Mouse (Mus musculus) retina, embryonic 14.5 days (tissue): ENCODE results near the gene Apba1.

Source experiments
- DNase-seq: peaks from one replicate; pipeline ENCODE4 v3.0.0-alpha.2; 2015; ENCODE audit warnings: low spot score

Gene Apba1

DNA sequence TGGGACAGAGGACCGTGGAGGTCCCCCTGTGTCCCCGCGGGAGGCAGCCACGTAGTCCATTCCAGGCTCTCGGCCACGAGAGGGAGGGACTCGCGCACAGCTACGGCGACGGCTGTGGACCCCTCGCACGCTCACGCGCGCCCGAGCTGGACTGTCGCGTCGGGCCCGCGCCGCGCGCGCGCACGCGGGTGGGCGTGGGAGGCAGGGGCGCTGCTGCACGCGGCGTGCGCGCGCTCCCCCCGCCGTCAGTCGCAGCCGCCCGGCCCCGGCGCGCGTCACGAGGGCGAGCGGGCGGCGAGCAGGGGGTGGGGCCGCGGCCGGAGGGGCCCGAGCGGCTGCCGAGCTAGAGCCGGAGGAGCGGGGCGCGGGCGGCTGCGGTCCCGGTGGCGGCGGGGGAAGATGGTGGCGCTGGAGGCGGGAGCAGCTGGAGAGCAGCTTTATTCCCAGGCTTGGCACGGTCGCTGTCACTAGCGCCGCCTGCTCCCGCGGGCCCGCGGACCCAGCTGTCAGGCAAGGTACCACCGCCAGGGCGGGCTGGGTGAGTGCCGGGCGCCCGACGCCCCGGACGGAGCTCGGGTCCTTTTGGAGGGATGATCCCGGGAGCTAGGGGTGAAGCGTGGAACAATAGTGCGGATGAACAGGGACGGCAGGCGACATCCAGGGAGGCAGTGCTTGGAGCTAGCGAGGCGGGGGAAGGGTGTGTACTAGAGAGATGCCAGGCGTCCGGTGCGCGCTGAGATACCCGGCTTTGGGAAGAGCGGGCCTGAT is at the start of gene Apba1:
Apba1 (plus strand) TSS at position 334 of the 768 bp plus-strand sequence.
- peak; percentile 79 for DNase-seq

DNA sequence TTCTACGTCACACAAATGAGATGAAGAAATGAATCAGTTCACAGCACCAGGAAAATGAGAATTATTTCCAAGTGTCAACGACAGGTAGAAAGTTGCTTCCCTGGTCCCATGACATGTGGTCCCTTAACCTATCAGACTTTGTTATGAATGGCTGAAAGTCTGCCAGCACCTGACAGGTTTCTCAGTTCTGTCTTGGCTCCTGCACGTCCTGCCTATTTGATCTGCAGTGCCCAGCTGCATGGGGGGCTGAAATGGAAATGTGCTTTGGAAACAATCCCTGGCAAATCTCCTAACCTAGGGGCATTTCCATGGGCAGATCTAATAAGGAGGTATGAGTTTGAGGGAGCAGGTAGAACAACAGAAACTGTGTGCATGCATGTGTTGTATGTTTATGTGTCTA is 12.2 kb upstream of the Apba1 start:
- no peak for DNase-seq

DNA sequence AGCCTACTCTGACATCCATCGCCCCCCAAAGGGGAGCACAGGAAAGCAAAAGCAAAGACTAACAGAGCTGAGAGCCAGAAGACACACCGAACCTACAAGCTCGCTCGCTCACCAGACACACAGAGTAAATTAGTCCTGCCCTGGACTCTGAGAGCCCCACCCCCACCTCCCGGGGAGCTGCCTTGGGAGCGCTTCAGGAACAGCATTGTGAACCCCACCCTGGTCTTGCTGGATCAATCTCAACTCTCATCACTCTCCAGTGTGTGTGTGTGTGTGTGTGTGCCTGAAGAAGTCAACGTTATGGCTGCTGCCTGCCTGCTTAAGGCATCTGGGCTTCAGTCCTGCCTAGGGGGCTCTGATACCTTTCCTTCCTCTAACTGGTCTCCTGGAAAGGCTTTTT is 1.7 kb upstream of the Apba1 start:
- DNase-seq, result peak; percentile 25

DNA sequence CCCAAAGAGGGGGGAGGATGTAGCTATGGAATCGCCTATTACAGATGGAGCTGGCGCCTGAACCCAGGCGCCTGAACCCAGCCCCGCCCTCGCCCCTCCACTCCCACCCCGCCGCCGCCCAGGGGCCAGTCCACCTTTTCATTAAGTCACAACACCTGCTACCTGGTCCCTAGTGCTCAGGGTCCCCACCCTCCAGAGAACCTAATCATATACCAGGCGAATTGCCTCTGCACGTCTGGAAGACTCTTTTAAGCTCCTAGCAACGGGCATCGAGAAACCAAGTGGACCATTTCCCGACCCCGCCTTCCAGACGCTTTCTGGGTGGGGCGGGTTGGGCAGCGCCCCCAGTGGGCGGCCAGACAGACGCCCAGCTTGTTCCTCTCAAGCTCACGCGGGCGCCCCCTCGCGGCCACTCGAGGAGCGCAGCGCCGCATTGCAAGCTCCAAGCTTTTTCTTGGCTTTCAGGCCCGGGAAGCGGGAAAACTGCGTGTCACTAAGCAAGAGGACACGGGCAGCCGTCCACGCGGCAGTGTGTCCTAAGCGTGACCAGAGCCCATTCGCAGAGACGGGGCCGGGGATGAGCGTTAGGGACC is 630 bp upstream of the Apba1 start:
- peak; percentile 97 for DNase-seq

DNA sequence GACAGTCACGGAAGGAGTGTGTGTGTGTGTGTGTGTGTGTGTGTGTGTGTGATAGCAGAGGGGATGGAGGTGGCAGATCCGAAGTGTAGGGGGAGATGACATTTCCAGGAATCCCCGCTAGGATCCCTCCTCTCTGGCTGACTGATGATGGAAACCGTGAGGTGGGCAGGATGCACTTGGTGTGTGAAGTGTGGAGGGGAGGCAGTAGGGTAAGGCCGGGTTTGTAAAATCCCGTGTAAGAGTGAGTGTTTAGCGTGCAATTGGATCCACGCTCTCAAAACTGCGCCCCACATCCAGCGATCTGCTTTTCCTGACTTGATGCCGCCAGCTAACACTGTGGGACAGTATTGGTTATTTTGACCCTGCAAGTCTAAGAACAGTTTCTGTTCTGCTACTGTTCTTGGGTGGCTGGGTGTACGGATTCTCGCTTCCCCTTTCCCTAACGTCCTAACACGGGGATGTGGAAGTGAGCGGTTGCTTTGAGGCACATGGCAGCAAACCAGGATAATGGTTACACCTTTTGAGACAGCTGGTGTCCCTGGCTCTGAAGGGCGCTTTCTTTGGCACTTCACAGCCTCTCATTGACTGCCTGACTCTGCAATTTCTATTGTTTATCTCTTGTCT is 747 bp downstream of the Apba1 start:
- peak; percentile 12 for DNase-seq

- DNase-seq, result no peak
Observed at GRCm38 (mm10) chr19:23763371-23763770, 4.7 kb downstream of the Apba1 start.

DNA sequence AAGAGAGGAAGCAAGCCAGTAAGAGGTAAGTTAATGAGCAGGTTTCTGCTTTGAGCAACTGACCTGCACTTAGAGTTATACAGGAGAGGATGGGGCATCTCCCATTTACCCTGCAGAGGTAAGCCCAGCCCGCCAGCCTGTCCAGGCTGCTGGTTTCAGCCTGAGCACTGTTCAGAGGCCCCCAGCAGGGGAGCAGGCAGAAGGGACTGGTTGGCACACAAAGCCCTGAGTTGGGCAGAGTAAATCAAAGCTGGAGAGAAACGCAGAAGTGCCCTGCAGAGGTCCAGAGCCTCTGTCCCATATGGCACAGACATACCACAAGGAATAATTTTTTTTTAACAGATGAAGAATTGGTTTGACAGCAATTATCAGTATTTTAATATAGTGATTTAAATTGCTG is 5.4 kb downstream of the Apba1 start:
- DNase-seq, result no peak

DNA sequence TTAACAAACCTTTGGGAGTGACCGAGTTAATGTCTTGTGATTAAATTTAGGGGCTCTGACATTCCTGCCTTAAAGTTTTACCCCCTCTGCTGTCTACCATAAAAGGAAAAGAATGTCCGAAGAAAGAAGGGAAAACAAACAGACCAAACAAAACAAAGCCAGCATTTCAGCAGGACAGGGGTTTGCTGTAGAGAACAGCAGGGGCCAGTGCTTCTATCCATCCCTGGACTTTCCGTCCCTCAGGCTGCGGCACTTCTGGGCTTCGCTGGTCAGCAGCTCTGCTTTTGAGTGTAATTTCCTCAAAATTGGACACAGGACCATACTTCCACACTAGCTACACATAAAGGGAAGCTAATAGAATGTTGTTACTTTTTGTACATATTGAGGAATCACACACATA is 10.2 kb downstream of the Apba1 start:
- no peak for DNase-seq

DNA sequence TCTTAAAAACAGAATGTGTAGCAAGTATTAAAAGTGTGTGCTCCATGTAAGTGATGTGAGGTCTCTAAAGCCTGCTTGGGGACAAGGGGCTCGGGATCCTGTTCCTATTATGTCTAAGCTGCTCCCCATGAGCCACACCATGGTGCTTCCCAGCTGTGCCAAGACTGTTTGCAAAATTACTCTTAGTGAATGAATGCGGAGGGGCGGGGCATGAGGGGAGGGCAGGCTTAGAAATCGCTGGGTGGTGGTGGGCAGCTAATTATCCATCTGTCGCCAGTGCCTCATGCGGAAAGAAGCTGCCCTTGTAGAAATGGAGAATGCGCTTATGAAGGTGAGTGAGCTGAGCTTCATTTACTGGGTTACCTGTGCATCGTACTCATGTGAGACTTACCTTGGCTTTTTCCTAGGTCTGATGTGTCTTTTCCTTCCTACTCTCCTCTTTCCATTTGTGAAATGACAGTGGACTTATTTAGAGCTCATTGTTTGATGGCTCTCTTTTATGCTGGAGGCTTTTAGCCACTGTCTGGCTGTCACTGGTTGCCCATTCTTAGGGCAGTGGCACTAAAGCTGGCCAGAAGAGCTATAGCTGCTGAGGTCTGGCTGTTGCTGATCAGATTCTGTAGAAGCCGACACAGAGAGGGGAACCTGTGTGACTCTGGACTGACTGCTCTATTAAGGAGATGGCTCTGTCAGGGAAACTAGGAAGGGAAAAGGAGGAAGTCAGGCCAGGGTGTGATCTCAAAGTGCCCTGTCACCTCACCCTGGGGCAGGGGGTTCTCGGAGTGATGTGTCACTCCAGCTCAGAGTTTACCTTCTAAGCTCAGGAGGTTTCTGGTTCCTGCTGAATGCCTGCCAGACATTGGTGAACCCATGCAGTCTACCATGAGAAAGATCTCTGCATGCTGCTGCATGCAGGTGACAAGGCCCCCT is 12.1 kb downstream of the Apba1 start:
- peak; percentile 41 for DNase-seq

- no peak for DNase-seq
Observed at GRCm38 (mm10) chr19:23771971-23772370, 13.3 kb downstream of the Apba1 start.

DNA sequence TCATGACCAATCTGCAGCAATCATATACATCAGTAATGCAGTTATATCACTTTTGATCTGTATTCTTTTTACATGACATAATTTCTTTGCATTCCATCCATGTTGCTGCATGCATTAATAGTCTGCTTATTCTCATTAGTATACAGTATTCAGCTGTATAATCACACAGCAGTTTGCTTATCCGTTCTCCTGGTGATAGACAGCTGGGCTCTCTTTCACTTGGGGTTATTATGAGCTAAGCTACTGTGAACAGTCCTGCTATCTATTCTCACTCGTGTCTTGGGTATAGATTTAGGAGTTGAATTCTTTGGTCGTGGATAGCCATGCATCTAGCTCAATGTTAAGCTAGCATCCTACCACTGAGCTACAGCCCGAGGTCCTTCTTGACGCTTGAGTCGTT is 16.7 kb downstream of the Apba1 start:
- no peak for DNase-seq

- DNase-seq, result no peak
Observed at GRCm38 (mm10) chr19:23779130-23779529, 20.4 kb downstream of the Apba1 start.

DNA sequence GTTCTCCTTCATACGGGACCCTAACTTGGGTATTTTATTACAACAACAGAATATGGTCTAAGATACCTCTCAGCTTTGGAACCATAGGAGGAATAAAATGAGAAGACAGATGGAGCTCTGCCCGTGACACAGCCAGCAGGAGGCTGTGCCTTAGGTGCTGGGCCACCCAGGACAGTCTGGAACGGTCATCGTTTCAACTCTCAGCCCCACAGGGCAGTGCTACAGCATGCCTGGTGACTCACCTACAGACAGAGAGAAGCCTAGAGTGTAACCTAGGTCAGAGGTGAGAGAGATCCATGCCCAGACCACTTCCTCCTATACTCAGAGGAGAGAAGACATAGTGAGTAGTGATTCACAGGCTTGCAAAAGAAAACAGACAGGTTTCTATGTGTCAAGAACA is 21.4 kb downstream of the Apba1 start:
- no peak for DNase-seq

DNA sequence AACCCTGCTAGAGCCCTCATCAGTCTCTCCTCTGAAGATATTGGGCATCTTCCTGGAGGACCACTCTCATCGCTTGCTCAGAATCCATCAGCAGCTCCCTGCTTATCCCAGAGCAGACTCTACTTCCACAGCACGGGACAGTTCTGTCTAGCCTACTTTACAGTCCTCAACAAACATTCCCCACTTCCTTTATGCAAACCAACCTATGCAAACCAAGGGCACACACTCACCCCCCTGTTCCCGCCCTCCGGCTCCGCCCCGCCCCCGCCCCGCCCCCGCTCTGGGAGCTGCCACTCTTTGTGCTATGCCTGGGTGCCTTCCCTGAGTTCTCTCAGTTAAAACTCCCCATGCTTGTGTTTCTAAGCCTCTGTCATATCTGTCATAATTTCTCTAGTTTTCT is 23.3 kb downstream of the Apba1 start:
- no peak for DNase-seq

DNA sequence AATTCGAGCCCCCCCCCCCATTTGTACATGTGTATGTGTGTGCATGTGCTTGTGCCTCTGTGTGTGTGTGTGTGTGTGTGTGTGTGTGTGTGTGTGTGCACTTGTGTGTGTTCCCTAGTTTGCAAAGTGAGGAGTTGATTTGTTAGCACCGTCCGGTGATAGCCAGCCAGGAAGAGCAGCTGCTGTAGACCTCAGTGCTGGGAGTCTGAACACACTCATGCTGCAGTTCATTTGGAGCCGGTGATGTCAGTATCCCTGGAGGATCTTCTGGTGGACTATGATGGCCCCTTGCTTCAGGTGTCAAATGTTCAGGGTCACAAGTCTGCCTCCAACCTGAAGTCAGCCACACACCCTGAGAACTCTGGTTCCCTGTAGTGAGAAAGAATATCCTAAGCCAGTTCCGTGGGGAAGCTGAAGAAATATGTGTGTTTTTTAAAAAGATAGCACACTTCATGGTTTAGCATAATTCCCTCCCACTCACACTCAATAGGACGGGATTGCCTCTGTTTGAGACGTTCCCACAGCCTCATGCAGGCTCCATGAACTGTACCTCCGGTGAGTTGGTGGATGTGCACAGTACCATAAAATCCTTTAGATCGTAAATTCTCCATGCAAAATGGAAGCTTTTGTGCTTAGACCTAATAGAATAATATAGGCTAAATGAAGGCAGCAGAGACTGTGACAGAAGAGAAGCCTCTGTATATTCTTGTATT is 29.9 kb downstream of the Apba1 start:
- no peak for DNase-seq

GRCm38 (mm10) chr19:23791704-23792103 is 33.0 kb downstream of the Apba1 start:
- no peak for DNase-seq

- no peak for DNase-seq
Observed at GRCm38 (mm10) chr19:23792559-23792958, 33.9 kb downstream of the Apba1 start.

DNA sequence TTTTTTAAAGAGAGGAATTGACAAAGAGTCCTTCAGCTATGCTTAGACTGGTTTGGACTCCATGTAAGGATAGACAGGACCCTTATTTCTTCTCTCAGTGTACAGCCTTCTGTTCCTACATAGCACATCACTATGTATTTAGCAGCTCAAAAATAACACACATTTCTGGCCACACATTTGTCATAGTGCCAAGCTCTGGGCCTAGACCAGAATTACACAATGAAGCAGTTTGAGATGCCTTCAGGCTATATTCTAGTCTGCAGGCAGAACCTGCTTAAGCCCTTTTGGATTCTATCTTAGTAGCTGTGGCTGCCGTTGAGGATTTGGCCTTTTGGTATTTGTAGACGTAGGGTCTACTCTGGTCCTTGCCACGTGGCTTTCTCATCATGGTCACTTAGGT is 35.8 kb downstream of the Apba1 start:
- no peak for DNase-seq

- no peak for DNase-seq
Observed at GRCm38 (mm10) chr19:23795156-23795555, 36.5 kb downstream of the Apba1 start.

DNA sequence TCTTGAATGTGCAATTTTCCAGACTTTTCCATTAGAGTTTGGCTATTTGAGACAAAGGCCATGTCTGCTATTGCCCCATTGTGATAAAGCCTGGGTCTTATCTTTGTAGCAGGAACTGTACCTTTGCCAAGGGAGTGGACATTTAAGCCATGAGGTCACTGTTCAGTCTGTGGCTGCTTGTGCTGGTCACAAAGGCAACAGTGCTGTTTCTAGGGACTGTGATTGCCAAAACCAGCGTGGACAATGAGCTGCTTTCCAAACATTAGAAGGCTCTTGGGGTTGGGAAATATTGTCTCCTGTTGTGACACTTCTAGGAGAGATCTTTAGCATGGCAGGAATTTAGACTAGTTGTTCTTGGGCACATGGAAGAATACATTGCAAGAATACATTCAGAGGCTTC is 42.5 kb downstream of the Apba1 start:
- no peak for DNase-seq

DNA sequence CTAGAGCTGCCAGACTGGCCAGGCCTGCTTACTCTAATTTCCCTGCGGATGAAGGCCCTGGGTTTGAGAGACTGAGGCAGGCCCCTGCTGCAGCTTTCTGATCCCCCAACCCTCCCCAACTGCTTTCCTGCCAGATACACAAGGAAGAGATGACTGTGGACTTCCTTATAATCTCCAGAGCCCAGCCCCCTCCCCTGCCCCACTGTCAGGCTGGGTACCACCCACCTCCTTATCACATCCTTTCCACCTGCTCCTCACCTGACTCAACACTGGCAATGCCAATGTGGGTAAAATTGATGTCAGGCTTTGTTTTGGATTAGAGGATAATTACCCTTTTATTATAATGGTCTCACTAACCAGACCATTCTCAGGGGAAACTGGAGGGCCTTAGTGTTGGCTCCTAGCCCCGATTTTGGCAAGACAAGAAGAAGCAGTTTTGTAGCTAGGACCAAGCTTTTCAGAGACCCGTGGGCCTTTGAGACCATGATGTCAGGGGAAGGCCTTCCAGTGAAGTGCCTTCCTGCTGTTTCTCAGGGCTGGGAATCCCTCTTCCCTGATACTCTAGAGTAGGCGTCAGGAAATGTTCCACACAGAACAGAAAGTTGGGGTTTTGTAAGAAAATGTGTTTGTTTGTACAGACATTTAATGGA is 44.7 kb downstream of the Apba1 start:
- DNase-seq, result no peak
